Mouse (Mus musculus): ENCODE results near the gene Ccdc50.

The Ccdc50 gene

GRCm38 (mm10) chr16:27395251-27396037, 6.8 kb downstream of the Ccdc50 start:
- no peak for DNase-seq (ENCODE audit: low spot score)

DNA sequence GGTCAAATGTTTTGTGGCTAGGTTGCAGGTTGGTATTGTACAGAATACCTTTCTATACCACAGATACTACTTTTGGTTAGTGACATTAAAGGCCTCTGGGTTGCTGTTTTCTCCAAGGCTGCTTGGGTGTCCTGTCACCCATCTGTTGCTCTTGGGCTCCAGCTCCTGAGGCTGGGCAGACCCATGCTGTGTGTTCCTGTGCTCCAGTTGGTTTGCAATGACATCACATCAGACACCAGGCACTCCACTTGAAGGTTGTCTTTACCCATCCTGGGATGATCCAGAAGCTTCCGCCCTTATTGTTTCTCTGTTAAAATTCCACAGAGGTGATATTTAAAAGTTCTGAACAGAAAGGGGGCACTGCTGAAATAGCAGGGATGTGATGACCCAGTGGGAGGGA, 8.3 kb downstream of the Ccdc50 start:
- DNase-seq (ENCODE audit: low spot score), result no peak

DNA sequence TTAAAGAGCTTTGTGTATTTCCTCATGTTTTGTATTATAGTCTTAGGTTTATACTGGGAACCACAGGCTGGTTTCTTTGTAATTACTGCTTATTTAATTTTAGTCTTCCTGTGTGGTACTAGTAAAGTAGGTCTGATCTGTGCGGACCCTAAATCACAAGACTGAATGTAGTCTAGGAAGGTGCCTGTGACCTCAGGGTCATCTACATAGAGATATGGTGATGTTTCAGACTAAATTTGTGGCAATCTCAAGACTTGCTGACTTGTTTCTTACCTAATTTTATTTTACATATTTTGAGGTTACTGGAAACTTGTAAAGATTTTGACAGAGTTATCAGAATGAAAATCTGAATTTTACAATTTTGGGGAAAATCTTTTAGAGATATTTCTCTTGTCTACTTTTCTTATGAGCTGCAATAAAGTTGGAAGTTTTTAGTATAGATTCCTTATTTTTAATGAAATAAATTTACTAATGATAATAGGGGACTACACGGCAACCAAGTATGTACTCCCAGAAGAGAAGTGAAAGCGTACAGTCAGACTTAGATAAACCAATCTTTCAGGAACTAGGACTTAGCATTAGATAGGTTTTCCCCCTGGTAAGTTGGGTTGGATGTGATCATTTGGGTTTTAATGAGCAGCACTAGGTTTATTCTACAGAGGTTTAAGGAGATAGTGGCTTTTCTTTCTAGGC, 10.5 kb downstream of the Ccdc50 start:
- no peak for DNase-seq (ENCODE audit: low spot score)

DNA sequence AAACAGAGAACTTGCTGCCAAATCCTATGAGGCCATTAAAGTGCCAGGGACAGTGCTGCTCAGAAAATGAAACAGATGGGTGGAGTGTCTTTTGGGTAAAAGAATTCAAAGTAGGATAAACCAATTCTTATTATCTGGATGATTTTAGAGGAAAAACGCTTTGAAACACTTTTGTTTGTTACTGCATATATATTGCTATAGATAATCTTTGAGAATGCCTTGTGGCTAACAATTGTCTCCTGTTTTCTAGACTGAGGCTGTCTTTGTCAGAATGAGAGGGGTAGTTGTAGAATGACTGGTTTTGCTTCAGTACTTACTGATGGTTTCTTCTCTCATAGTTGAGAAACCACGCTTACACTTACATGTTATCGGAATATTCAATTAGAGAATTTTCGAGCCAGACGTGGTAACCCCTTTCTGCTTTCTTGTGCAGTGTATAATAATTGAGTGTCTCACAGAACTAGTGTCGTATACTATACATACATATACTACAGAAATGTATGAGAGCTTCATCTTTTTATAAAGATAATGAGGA, 11.1 kb downstream of the Ccdc50 start:
- no peak for DNase-seq (ENCODE audit: low spot score)

GRCm38 (mm10) chr16:27401579-27401978, 12.9 kb downstream of the Ccdc50 start:
- DNase-seq (ENCODE audit: low spot score), result no peak

DNA sequence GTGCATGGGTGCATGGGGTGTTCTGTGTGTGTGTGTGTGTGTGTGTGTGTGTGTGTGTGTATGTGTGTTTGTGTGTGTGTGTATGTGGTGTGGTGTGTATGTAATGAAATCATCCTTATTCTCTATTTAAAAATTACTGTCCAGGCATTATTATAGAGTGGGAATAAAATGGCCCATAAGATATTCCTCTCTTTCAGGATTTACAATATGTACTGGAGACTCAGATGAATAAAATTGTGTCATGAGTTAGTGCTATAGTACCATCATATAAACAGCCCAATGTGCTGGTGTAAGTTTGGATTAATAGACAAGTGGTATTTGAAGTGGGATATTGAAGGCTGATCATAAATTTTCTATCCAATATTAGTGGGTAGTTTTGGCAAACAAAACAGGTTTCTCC, 15.4 kb downstream of the Ccdc50 start:
- DNase-seq (ENCODE audit: low spot score), result no peak

DNA sequence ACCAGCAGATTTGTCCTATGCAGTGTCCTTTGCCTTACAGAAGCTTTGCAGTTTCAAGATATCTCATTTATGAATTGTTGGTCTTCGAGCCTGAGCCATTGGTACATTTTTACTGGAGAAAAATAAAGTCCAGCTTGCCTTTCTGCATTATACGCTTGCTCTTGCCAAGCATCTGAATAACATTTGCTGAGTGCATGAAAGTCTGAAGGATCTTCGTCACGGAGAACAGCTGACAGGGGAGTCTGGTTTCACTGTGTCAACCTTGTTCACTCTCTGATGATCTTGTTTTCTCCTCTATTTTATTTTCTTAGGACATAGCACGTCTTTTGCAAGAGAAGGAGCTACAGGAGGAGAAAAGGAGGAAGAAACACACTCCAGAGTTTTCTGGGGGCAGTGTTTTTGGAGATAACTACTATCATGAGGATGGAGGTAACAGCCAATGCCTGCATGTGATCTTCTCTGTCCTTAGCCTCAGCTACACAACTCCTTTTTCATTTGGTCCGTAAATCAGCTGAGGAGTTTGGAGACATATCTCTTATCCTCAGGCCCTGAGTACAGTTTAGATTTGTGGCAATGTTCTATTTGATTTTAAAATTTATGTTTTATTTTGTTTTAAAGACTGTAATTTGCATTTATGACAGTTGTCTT, 28.4 kb downstream of the Ccdc50 start:
- no peak for DNase-seq (ENCODE audit: low spot score)

- no peak for DNase-seq (ENCODE audit: low spot score)
These were observed 29.0 kb downstream of the Ccdc50 start for GRCm38 (mm10) chr16:27417632-27418031.

DNA sequence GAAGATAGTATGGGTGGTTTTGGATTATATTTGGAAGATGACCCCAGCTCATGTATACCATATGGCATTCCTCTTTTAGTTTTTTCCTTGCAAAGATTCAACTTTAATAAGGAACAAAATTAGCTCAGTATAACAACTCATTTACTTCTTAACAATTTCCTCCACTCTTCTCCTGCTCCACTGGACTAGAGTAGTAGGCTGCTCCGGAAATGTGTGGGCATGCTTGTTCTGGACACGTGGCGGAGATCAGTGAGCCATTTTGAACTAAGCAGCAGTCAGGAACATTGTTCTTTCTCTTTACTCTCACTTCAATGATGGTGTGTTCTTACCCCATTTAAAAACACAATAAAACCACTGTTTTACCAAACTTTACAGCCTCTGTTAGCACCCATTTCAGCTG, 32.3 kb downstream of the Ccdc50 start:
- no peak for DNase-seq (ENCODE audit: low spot score)

GRCm38 (mm10) chr16:27435034-27435433, 46.4 kb downstream of the Ccdc50 start:
- DNase-seq (ENCODE audit: low spot score), result no peak

GRCm38 (mm10) chr16:27443941-27444340, 55.3 kb downstream of the Ccdc50 start:
- no peak for DNase-seq (ENCODE audit: low spot score)

GRCm38 (mm10) chr16:27449360-27449759, 60.7 kb downstream of the Ccdc50 start:
- DNase-seq (ENCODE audit: low spot score), result no peak

DNA sequence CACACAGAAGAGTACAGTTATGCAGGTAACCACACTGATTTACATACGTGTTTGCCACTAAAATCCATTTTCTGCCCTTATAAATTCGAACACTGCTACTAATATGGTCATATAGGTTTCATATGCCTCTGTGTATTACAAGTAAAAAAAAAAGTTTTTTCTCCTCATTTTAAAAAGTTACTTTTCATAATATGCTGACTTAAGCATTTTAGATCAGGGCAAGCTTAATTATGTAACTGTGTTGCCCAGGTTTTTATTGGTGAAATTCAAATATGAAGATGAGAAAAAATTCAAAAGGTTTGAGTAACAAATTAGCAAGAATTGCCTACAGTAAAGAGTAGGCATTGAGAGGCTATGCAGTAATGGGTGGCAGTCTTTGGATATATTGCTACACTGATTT, 62.0 kb downstream of the Ccdc50 start:
- no peak for DNase-seq (ENCODE audit: low spot score)

DNA sequence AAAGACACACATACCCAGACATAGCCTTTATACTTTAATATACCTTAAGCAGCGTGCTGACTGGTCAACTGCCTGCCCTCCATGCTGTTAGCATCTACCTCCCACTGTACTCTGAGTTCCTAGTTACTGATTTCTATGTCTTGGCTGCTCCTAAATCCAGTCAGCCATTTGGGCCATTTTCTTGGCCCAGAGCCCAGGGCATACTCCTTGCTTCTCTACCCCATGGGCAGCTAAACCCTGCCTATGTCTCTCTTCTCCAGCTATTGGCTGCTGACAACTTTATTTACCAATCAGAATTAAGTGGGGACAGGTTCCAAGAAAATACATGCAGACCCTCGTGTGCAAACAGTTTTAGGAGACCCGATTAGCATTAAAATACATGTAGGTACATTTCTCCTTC, 64.7 kb downstream of the Ccdc50 start:
- DNase-seq (ENCODE audit: low spot score), result no peak

DNA sequence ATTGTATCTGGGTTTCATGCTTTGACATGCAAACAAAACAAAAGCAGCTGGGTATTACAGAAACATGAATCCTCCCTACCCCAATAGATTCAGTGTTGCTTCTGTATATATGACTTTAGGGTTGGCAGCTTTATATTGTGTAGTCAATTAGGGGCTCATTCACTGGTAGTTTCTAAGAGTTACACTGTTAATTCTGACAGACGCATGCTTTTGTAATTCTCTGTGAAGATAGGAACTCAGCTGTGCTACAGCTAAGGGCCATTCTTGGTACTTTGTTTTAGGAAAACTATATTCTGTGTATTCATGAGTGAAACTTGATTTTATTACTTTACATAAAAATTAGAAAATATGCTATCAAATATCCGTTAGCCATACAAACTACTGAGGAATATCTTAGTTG, 65.2 kb downstream of the Ccdc50 start:
- no peak for DNase-seq (ENCODE audit: low spot score)

- peak; percentile 62 for DNase-seq (ENCODE audit: low spot score)
These were observed 68.6 kb downstream of the Ccdc50 start for GRCm38 (mm10) chr16:27457273-27457672.

GRCm38 (mm10) chr16:27468731-27469130, 80.1 kb downstream of the Ccdc50 start:
- DNase-seq (ENCODE audit: low spot score), result peak; percentile 19

DNA sequence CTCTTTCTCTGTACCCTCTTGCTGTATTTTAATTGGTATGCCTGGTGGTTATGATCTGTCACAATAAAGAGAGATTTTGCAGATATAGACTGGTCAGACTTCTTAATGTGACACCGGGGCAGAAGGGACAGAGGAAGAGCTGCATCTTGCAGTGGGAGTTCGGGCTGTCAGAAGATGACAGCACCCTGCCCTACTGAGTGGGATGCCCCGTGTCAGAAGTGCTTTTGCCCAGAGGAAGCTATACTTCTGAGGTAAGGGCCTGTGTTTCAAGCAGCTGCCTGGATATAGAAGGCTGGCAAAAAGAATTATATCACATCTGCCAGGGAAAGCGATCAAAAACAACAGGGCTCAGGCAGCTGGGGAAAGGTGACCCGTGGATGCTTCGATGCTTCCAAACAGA, 82.7 kb downstream of the Ccdc50 start:
- no peak for DNase-seq (ENCODE audit: low spot score)

DNA sequence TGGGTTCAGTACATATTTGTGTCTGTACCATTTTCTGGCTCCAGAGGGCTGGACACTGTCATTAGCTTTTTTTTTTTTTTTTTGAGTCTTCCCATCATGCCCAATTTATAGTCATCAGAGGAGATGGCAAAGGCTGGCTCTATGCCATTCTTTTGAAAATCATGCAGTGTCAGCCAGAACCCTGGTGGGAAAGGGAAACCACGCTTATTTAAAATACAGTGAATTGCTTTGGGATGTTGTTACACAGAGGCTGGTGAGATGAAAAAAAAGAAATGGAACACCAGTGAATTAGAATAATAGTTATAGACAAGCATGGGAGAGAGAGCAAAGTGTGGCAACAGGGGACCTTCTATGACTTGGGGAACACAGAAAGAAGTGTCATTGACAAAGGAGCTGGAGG, 95.2 kb downstream of the Ccdc50 start:
- no peak for DNase-seq (ENCODE audit: low spot score)
